Mouse (Mus musculus): ENCODE results near the gene Ncr1.
"Not testable (repeated sequence)": the region's sequence is repeated elsewhere in the genome, so short reads cannot be mapped to it uniquely, and the experiment has no call there.

DNA sequence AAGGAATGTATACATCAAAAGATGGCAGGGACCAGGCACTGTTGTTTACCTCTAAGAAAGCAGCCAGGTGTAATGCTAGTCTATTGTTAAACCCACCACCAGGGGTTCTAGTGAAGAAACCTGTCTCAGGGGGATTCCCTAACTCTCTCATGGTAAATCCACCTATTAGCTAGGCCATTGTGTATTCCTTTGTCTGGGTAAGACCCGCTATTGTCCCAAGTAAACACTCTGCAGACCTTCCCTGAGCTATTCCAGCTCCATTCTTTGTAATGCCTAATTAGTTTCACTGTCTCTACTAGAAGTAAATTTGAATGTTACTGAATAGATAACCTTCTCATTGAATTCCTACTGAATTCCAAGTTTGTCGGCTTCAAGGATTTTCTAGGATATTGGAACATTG lies 24.4 kb upstream of the Ncr1 start:
- not testable (repeated sequence) for TF ChIP-seq POLR2A, CTCF (IDR thresholded peaks at IDR 0.05; ENCODE audit: insufficient read depth, low read depth, low read length)

All from olfactory bulb, adult 2 months (tissue).